Mouse (Mus musculus) midbrain, embryonic 11.5 days (tissue): Measurements from ENCODE around the gene Dapp1. TPM values are rescaled to one million over a fixed set of nuclear protein-coding genes. Genes with fewer than 3 reads are reported as not detected.
"Not testable (repeated sequence)": the region's sequence is repeated elsewhere in the genome, so short reads cannot be mapped to it uniquely, and the experiment has no call there.

Experiments used
- ATAC-seq: fragments of 200-750 bp; cut with Nextera tagmentation; 2 replicates; pipeline ENCODE4 v1.8.0; 2017; ENCODE audit warnings: moderate TSS enrichment, moderate library complexity; ENCODE audit not compliant: low FRiP score
- DNase-seq: peaks from one replicate; pipeline ENCODE4 v3.0.0; 2015; ENCODE audit warnings: low spot score; ENCODE audit errors: missing footprints
- H3K27ac ChIP-seq: fragments of 300-500 bp; sonication (generic); 2 replicates; pipeline ENCODE4 v1.5.1; 2014; ENCODE audit warnings: low read depth, low read length
- H3K27me3 ChIP-seq: fragments of 300-500 bp; sonication (generic); 2 replicates; pipeline ENCODE4 v1.6.1; 2014; ENCODE audit warnings: mild to moderate bottlenecking, low read length, moderate library complexity, mixed read lengths; ENCODE audit not compliant: control insufficient read depth, insufficient read depth
- H3K36me3 ChIP-seq: fragments of 300-500 bp; sonication (generic); 2 replicates; pipeline ENCODE4 v1.6.1; 2014; ENCODE audit warnings: mild to moderate bottlenecking, low read length, moderate library complexity, mixed read lengths; ENCODE audit not compliant: control insufficient read depth, insufficient read depth
- H3K4me1 ChIP-seq: fragments of 300-500 bp; sonication (generic); 2 replicates; pipeline ENCODE4 v1.6.1; 2014; ENCODE audit warnings: low read length; ENCODE audit not compliant: control insufficient read depth, insufficient read depth
- H3K4me2 ChIP-seq: fragments of 300-500 bp; sonication (generic); 2 replicates; pipeline ENCODE4 v1.6.1; 2014; ENCODE audit warnings: mild to moderate bottlenecking, moderate library complexity
- H3K4me3 ChIP-seq: fragments of 300-500 bp; sonication (generic); 2 replicates; pipeline ENCODE4 v1.5.1; 2014; ENCODE audit warnings: low read depth, low read length
- H3K9ac ChIP-seq: fragments of 300-500 bp; sonication (generic); 2 replicates; pipeline ENCODE4 v1.6.1; 2014; ENCODE audit warnings: low read length
- H3K9me3 ChIP-seq: fragments of 300-500 bp; sonication (generic); 2 replicates; pipeline ENCODE4 v1.6.1; 2016; ENCODE audit warnings: low read length; ENCODE audit not compliant: control insufficient read depth
- WGBS: fragments of 180-500 bp; shearing (Covaris S2); extraction: QIAGEN DNeasy Blood & Tissue Kit; methylation state at CpG from one replicate; pipeline ENCODE4 v1.1.7; 2014; 5-methylcytosine and 5-hydroxymethylcytosine counted together
- polyA plus RNA-seq: library from polyadenylated mRNA; unstranded; fragments of >200 nt; fragmentation: Nextera tagmentation; extraction: Ambion mirVana; gene quantifications from 2 replicates; pipeline ENCODE4 v1.2.1, GENCODE M21; 2014

The Dapp1 gene
- polyA plus RNA-seq, 1 experiment from 2014 or later = 3.4 TPM

DNA sequence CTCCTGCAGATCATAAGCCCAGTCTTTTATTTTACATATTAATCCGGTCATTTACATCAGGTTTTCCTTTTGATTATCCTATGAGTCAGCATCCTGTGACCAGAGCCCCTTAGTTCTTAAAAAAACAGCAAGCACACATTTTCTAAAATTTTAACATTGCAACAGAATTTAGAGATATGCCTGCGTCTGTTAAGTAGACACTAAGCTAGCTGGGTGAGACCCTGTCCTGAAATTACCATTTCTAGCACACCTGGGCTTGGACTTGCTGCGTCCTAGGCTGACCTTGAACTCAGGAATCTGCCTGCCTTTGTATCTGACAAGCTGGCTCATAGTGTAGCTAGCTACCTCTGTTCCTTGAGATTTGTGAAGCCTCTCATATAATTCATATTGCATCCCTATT is 51.4 kb downstream of the Dapp1 start:
- DNase-seq = peak; percentile 41
- Histone ChIP-seq H3K4me2 (no peak overlapping the region), H3K36me3 (no peaks in the 10 kb centered on the region), H3K4me1 (no peaks in the 10 kb centered on the region), H3K27ac (no peak overlapping the region), H3K9ac (no peak overlapping the region), H3K4me3 (no peak overlapping the region), H3K9me3 (no peaks in the 10 kb centered on the region), H3K27me3 (no peaks in the 10 kb centered on the region)
- 93% methylated on average over 3 of the region's 3 CpGs for WGBS
- no peak for ATAC-seq

DNA sequence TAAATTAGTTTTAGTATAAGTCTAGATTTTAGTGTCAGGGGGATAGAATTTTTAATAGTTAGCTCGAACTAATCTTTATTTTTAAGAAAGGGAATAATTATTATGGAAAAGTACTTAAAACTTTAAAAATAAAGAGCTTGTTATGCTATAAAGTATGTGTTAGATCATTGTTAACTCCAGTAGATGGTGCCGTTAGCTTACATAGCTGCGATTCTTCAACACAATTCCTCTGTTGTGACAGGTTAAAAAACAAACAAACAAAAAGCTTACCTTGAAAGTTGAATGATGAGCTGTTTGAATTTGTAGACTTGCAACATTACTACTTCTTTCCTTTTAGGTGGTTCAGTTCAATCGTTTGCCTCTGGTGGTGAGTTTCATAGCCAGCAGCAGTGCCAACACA is 54.3 kb downstream of the Dapp1 start:
- no peak for DNase-seq
- no peaks in the 10 kb centered on the region for H3K36me3 ChIP-seq
- 92% methylated on average over 4 of the region's 4 CpGs for WGBS
- H3K9me3 ChIP-seq = no peaks in the 10 kb centered on the region
- ATAC-seq = no peak
- H3K4me1 ChIP-seq = no peaks in the 10 kb centered on the region
- H3K4me3 ChIP-seq = no peak overlapping the region
- no peak overlapping the region for H3K4me2 ChIP-seq
- H3K27ac ChIP-seq = no peak overlapping the region
- H3K27me3 ChIP-seq = no peaks in the 10 kb centered on the region
- no peak overlapping the region for H3K9ac ChIP-seq

DNA sequence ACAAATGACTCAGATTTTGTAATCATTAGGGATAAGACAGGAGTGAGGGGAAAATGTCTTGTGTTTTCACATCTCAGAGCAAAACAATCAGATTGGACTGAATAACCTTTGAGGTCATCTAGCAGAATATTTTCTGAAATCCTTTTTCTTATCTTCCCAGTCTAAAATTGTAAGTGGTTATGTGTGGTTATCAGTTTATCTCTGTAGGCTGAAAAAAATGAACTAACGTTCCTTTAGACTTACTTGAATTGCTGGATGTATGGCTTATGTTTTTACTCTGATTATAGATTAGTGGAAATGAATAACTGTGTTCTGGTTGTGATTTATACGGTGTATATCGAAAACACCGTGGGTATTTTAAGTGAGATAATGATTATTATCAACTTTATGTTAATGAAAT is 60.8 kb downstream of the Dapp1 start:
- H3K4me1 ChIP-seq = peaks cover 15% of the 10 kb centered on the region
- 97% methylated on average over 4 of the region's 4 CpGs for WGBS
- ATAC-seq (no peak), DNase-seq (no peak)
- no peak overlapping the region for H3K4me2 ChIP-seq
- no peaks in the 10 kb centered on the region for H3K9me3 ChIP-seq
- H3K4me3 ChIP-seq = no peak overlapping the region
- H3K9ac ChIP-seq = no peak overlapping the region
- no peaks in the 10 kb centered on the region for H3K36me3 ChIP-seq
- no peaks in the 10 kb centered on the region for H3K27me3 ChIP-seq
- H3K27ac ChIP-seq = no peak overlapping the region

DNA sequence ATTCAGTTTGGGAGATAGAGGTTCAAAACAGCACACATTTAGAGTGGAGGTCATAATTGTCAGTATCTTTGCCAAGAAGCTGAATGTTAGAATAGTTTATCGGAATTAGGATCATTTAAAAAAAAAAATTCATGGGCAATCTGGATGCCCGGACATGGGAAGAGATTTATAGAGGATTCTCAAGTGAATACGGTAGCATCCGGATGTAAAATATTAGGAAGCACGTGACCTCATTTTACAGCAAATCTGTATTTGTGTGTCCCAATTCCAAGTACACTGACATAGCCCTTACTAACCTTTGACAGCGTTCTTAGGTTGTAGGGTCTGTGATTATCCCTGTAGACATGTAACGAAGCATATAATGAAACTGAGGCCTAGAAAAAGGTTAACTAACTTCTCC is 61.9 kb downstream of the Dapp1 start:
- Histone ChIP-seq H3K9ac (peak overlapping the region; percentile 81), H3K4me2 (peak overlapping the region; percentile 84), H3K27me3 (no peaks in the 10 kb centered on the region), H3K4me1 (peaks cover 15% of the 10 kb centered on the region), H3K4me3 (peak overlapping the region; percentile 86), H3K27ac (no peak overlapping the region), H3K36me3 (no peaks in the 10 kb centered on the region), H3K9me3 (no peaks in the 10 kb centered on the region)
- 91% methylated on average over 7 of the region's 7 CpGs for WGBS
- DNase-seq (no peak), ATAC-seq (no peak)

DNA sequence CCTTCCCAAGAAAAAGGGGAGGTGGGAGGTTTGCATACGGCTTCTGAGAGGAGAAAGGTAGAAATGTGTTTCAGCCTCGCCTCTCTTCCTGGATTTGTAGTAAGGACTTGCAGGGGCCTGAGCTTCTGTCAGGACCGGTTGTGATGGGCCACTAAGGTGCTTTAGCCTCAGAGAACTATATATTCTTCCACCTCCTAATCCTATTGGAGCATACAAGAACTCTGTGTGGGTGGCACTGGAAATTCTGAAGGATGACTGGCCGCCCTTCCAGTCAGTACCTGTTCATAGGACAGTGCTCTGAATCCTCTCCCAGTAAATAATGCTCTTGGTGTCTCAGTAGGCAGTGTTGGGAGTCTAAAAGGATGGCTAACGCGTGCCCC is 62.4 kb downstream of the Dapp1 start:
- Histone ChIP-seq H3K27ac (peak overlapping the region; percentile 35; the same call in 1 of the 2 replicates), H3K27me3 (no peaks in the 10 kb centered on the region), H3K9ac (peak overlapping the region; percentile 81), H3K4me1 (peaks cover 15% of the 10 kb centered on the region), H3K9me3 (no peaks in the 10 kb centered on the region), H3K4me3 (peak overlapping the region; percentile 86), H3K36me3 (no peaks in the 10 kb centered on the region), H3K4me2 (peak overlapping the region; percentile 84)
- 13% methylated on average over 6 of the region's 6 CpGs for whole genome bisulfite sequencing
- DNase-seq (peak; percentile 86), ATAC-seq (peak; percentile 24; the same call in 1 of the 2 replicates)

DNA sequence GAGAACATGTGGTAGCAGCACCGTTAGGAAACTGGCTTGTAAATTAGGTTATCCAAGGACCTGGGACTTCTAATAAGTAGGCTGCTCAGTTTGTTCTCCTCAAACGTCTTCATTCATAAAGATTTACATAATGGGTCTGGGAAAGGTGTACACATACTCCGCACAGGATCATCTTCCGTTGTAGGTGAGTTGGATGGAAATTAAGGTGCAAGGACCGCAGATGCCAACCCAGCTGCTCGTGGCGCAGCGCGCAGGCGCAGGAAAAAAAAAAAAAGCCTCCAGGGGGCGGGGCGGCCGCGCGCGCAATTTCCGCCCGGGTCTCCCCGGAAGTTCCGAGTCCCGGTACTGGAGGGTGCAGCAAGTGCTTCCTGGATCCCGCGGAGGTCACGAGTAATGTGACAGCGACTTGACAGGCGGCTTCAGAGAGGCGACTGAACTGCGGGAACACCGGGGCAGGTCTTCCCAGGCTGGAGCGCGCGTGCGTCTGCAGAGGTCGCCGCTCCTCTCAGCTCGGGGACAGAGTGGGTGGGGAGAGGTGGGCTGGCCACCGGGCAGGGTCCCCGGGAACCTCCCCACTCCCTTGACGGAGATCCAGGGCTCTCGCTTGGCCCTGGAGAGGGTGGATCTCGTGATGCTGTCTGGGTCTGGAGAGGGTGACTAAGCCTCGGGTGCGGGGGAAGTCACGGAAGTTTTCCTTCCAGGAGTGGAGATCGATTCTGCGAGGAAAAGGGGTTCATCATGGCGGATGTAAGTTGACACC is 63.0 kb downstream of the Dapp1 start, which contains the start of gene Lamtor3:
Gene Lamtor3, plus strand, starts transcription at position 335 of the 760 bp plus-strand sequence.
- WGBS = under 1% methylated on average over 46 of the region's 47 CpGs
- no peaks in the 10 kb centered on the region for H3K36me3 ChIP-seq
- H3K9me3 ChIP-seq = no peaks in the 10 kb centered on the region
- DNase-seq = peak; percentile 98
- H3K27ac ChIP-seq = peak within 1 kb of the TSS; percentile 84
- H3K27me3 ChIP-seq = no peaks in the 10 kb centered on the region
- peak; percentile 92 for ATAC-seq
- H3K9ac ChIP-seq = peak within 1 kb of the TSS; percentile 81
- H3K4me3 ChIP-seq = peak within 1 kb of the TSS; percentile 86
- H3K4me2 ChIP-seq = peak within 1 kb of the TSS; percentile 84
- H3K4me1 ChIP-seq = peaks cover 15% of the 10 kb centered on the region

DNA sequence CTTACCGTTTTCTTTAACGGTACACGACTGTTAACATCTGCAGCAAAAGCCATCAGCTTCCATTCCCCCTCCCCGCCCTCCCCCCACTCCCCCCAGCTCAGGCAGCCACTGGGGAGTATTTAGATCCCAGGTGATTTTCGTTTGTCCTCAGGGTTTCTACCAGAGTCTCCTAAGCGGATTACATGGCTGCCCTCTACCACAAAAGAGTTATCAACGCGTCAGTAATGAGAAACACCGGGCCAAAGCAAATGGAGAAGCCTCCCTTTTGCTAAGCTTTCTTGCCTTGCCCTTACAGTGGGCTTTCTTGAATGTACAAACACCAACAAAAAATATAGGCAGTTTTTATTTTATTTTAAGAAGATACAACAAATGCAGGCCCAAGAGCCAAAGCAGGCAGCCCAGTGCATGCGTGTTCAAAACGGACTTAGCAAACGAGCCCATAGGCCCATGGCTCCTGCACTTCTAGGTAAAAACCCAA is 63.6 kb downstream of the Dapp1 start:
- ATAC-seq (peak; percentile 35), DNase-seq (no peak)
- no peaks in the 10 kb centered on the region for H3K36me3 ChIP-seq
- H3K9me3 ChIP-seq = no peaks in the 10 kb centered on the region
- peak overlapping the region; percentile 84 for H3K4me2 ChIP-seq
- peak overlapping the region; percentile 84 for H3K27ac ChIP-seq
- peaks cover 15% of the 10 kb centered on the region for H3K4me1 ChIP-seq
- WGBS = 5% methylated on average over 12 of the region's 12 CpGs
- peak overlapping the region; percentile 67 for H3K9ac ChIP-seq
- H3K27me3 ChIP-seq = no peaks in the 10 kb centered on the region
- peak overlapping the region; percentile 86 for H3K4me3 ChIP-seq

DNA sequence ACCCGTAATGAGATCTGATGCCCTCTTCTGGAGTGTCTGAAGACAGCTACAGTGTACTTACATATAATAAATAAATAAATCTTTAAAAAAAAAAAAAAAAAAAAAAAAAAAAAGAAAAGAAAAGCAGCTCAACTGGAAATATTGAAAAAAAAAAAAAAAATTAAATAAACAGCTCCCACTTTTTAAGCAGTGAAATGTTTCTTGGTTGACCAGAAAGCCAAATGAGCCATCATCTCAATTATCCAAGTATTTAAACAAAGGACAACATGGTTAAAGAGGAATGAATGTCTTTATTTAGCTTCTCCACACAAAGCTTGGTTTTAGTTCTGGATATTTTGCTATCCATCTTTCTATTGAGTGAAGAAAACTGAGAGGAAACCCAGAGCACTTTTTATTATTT is 66.8 kb downstream of the Dapp1 start:
- WGBS = no CpG with 5 or more reads among the region's 1 CpGs
- H3K27ac ChIP-seq, ATAC-seq, DNase-seq, H3K4me2 ChIP-seq, H3K9me3 ChIP-seq, H3K36me3 ChIP-seq, H3K9ac ChIP-seq, H3K4me3 ChIP-seq, H3K27me3 ChIP-seq: not testable (repeated sequence)
- H3K4me1 ChIP-seq = peaks cover 14% of the 10 kb centered on the region

DNA sequence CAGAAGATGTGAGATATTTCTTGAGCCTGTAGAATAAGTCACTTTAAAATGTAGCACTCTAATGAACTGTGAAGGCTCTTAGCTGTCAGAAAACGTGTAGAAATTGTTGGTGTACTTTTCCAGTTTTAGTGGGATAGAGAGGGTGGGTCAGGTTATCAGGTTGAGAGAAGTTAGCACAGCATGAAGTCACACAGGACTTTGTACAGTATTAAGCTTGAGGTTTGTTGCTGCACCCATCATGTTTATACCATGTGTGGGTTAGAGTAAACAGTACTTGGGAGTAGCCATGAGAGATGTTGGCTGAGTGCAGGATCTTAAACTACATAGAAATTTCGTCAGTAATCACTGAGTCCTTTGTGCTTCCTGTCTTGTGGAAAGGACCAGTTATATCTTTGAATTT is 68.3 kb downstream of the Dapp1 start:
- H3K36me3 ChIP-seq = no peaks in the 10 kb centered on the region
- no peak for ATAC-seq

More for the DNA sequence above, 68.3 kb downstream of the Dapp1 start:
- Histone ChIP-seq H3K9me3 (no peaks in the 10 kb centered on the region), H3K27ac (no peak overlapping the region), H3K9ac (no peak overlapping the region), H3K4me2 (no peak overlapping the region), H3K4me1 (peaks cover 6% of the 10 kb centered on the region; the same call in 1 of the 2 replicates), H3K4me3 (no peak overlapping the region), H3K27me3 (no peaks in the 10 kb centered on the region)
- DNase-seq = no peak
- WGBS = 66% methylated on average over 2 of the region's 2 CpGs
